Mouse (Mus musculus) c-Kit-negative CD71-positive TER-119-positive erythroid progenitor cells, embryonic 14.5 days (primary cell): ENCODE measurements around the gene Hspg2.

ENCODE experiments used
- DNase-seq: peaks from one replicate; pipeline ENCODE4 v3.0.0-alpha.2; 2013; ENCODE audit warnings: low read depth, low spot score

Gene Hspg2

GRCm38 (mm10) chr4:137461217-137461616 lies 7.4 kb upstream of the Hspg2 start:
- DNase-seq: no peak

GRCm38 (mm10) chr4:137461981-137462690 lies 6.4 kb upstream of the Hspg2 start:
- no peak for DNase-seq

DNA sequence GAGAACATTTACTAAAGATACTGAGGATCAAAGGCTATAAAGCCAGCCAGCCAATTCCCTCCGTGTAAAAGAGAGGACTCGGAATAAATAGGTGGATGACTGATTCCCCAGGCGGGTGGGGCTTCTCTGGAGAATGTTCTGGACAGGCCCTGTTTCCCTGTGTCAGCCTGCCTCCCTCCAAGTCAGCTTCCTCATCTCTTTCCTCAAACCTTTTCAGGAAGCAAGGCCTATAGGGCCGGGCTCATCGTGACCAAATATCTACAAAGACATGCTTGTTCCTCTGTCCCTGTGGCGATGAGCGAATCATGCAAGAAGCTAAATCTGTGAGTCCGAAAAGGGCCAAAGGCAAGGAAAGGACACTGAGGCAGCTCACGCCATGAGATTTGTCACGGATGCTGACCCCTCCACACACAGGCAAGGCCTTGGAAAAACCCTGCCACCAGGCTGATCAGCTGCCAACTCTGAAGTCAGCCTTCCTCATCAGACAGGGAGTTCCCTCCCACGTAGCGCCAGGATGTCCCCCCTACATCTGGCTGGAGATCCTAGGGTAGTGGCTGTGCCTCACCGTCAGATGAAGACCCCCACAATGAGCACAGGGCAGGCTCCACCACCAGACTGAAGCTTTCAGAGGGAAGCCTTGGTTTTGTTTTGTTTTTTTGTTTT lies 3.3 kb upstream of the Hspg2 start:
- no peak for DNase-seq

GRCm38 (mm10) chr4:137466991-137467390 lies 1.6 kb upstream of the Hspg2 start:
- no peak for DNase-seq

GRCm38 (mm10) chr4:137467525-137467924 lies 1.0 kb upstream of the Hspg2 start:
- no peak for DNase-seq

DNA sequence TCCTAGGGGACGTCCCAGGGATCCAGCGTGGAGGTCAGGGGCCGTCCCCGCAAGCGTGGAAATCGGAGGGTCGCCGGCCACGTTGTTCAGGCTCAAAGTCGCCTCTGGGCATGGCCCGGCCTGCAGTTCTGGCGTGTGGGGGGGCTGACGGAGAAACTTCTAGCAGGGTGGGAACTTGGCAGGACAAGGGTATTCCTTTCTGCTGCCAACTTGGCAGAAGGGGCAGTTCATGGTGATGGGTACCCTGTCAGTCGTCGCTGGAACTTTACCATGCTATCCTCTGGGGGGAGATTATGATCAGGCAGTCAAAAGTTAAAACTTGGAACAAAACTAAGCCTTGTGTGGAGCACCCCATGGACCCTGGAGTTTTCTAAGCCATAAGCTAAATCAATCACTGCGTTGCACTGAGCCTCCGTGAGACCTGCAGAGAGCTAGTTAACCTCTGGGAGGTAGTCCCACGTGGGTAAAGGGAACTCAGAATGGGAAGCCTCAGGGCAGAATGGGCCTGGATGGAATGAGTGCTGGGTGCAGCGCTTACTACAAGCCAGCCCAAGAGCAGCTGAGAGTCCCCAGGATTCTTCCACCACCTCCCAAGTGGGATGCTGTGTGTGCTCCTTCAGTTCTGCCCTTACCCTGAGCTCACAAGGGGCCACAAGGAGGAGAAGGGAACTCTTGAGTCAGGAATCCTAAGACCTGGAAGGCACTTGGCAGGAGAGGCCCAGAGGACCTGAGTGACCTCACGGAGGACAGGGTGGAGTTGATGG lies 694 bp downstream of the Hspg2 start:
- no peak for DNase-seq

DNA sequence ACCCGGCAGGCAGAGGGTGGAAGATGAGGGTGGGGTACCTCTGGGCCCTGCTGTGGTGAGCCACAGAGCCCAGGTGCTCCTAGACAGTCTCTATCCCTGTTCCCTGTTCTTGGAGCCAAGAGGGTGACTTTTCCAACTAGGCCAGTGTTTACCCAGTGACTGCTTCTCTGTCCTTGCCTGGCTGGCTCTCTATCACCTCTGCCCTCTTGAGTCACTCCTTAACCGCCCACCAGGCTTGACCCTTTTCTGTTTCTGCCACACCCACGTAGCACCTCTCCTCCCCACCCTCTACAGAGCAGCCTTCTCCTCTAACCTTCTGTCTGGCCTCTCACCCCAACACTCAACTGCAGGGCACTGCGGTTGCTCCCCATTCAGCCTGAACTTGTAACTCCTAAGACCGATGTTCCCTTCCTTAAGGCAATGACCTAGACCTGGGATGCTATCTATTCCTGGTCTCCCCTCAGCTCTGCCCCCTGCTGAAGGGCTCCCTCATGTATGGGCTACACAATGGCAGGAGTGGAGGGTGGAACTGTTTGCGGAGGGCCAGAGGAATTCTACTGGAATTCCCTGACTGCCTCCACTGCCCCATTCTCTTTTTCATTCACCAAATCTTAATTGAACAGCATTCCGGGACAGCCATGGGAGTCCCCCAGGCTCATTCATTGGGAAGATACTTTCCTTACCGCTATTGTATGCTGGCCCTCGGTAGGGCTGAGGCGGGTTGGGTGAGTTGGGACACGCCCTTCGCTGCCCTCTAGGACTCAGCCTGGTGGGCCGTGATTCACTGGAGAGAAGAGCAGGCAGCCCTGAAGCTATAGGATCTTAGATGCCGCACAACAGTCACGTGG lies 1.5 kb downstream of the Hspg2 start:
- no peak for DNase-seq

- no peak for DNase-seq
These were observed 2.2 kb downstream of the Hspg2 start for GRCm38 (mm10) chr4:137470701-137471317.

- no peak for DNase-seq
These were observed 2.8 kb downstream of the Hspg2 start for GRCm38 (mm10) chr4:137471326-137471725.

GRCm38 (mm10) chr4:137473240-137473639 lies 4.7 kb downstream of the Hspg2 start:
- DNase-seq: no peak

- no peak for DNase-seq
These were observed 5.3 kb downstream of the Hspg2 start for GRCm38 (mm10) chr4:137473701-137474388.

GRCm38 (mm10) chr4:137474694-137475093 lies 6.1 kb downstream of the Hspg2 start:
- no peak for DNase-seq

DNA sequence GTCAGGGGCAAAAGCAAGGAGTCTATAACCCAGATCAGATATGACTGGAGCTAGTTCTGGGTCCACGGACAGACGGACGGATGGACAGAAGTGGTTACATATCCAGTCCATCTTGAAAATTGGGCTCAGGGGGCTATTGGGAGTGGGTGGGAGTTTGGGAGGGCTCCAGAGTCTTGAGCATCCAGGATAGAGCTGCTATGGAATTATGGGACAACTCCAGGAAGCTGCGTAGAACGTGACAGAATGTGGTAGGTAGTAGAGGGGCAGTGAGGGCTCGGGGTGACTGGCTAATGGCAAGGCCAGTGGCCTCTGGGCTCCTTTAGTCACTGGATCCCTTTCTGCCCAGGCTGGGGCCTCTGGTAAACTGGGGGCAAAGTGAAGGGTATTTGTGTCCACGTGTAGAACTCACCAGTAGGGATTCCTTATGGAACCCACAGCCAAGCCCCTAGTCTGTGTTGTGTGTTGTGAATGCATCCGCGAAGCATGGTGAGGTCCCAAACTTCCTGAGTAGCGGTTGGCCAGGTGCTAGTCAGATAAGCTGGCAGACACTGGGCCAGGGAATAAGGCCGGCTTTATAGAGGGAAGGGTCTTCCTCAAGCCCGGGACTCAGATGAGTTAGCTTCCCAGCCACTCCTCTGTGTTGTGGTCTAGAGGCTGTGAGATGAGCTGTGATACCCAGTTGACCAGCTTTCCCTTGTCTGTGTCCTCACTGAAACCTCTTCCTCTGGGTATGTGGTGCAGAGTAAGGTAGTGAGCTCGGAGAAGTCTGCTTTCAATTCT lies 6.9 kb downstream of the Hspg2 start:
- no peak for DNase-seq

- no peak for DNase-seq
These were observed 7.6 kb downstream of the Hspg2 start for GRCm38 (mm10) chr4:137476065-137476760.

DNA sequence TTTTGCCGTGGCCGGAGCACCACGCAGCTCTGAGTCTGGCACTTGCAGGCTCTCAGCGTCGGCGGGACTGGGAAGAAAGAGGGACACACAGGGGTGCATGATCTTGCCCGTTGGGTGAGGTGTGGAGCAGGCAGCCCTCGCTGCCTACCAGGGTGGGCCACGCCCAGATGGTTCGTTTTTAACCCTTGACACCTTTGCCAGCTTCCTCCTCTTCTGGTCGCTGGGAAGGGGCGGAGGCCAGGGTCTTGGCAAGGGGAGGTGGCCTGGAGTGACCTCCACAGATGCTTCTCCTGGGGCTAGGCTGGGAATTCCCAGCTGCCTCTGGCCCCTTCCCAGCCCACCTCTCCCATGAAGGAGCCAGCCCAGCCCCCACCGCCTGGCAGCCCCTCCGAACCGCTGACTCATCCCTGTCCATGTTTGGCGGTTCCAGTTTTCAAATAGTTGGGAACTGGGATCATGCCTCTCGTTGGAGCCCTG lies 8.2 kb downstream of the Hspg2 start:
- DNase-seq: no peak

DNA sequence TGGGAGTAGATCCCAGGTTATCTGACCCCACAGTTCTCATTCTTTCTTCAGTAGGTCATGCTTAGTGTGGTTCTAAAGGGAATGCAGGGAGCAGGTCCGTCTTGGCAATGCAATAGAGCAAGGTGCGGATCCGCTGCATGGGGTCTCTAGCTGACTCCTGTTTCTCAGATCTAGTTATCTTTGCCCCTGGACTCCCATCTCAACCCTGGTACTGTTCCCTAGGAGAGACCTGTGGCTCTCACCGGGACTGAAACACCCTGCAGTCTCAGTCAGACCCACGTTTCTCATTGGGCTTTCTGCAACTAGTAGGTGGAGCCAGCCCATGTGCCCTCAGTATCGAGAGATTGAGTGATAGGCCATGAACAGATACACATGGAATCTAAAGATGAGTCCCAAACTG lies 9.0 kb downstream of the Hspg2 start:
- DNase-seq: no peak

DNA sequence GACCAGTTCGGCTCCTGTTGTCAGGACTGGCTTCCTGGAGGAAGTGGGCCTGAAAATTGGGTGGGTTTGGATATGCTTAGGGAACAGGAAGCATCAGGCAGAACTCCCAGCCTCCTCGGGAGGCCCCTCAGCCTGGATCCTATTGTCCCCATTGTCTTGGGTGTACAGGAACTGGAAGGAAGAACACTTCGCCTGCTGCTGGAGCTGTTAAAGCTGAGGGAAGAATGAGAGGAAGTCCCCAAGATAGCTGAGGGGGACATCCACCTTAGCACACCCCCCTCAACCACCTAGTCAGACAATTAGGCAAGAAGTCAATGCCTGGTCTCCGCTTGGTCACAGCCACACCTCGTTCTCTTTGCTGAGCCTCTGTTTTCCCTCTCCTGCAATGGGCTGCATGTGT lies 9.7 kb downstream of the Hspg2 start:
- no peak for DNase-seq

- no peak for DNase-seq
These were observed 11.2 kb downstream of the Hspg2 start for GRCm38 (mm10) chr4:137479757-137480156.
